Mouse (Mus musculus): ENCODE measurements around the gene Tdpoz2.

DNA sequence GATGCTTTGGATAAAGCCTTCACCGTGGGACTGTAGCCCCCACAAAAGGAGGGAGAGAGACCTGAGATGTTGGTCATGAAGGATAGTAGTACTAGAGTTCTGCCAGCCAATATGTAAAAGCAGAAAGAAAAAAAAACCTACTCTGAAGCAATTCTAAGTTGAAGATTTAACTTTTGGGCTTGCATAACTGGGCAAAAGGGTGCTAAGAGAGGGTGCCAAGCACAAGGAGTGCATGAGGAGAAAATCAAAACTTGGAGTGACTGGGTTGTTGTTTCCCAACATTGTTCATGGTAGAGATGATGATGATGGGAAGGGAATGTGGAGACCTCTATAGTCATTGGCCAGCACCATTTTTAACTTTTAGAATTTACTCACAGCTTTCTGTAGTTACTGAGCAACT, 50.6 kb downstream of the Tdpoz2 start:
- TF ChIP-seq CTCF (IDR thresholded peaks at IDR 0.05; ENCODE audit: borderline replicate concordance, control insufficient read depth, extremely low read depth, insufficient read depth, low read length, poor library complexity) (no peak), POLR2A (IDR thresholded peaks at IDR 0.05; ENCODE audit: control insufficient read depth, extremely low read depth, insufficient read depth, low read length, poor library complexity) (no peak)

Measured in thymus, adult 2 months (tissue).